Mouse (Mus musculus) kidney, adult 2 months (tissue): ENCODE results near the gene Megf8.

Experiments used
- CTCF ChIP-seq: fragments of 200-500 bp; conservative IDR thresholded peaks from 2 replicates; pipeline ENCODE4 v1.5.1; 2011; ENCODE audit warnings: low read depth, mild to moderate bottlenecking, control low read depth, low read length, moderate library complexity, mixed read lengths; ENCODE audit not compliant: insufficient read depth, insufficient read length
- POLR2A ChIP-seq: fragments of 200-500 bp; IDR thresholded peaks from one replicate; pipeline ENCODE4 v1.6.1; 2011; ENCODE audit warnings: low read depth, low read length, control low read depth

GRCm38 (mm10) chr7:25381284-25381680 lies 64.3 kb downstream of the Megf8 start:
- TF ChIP-seq CTCF = no peak
- no peak for TF ChIP-seq POLR2A
